Mouse (Mus musculus) G1E (cell line): ENCODE measurements at regions not wholly inside any gene's neighbourhood (a gene's known extent, or its start where the extent isn't known, plus 50 kb on each side); places are given as distances from the start of the nearest gene placed in this dataset.

ENCODE experiments used
- CTCF ChIP-seq: IDR thresholded peaks from 2 replicates; pipeline ENCODE4 v1.5.1; 2012; ENCODE audit warnings: low read depth, low read length, inconsistent platforms, mixed read lengths
- GATA1 ChIP-seq: IDR thresholded peaks from 2 replicates; pipeline ENCODE4 v1.6.1; 2012; ENCODE audit warnings: borderline replicate concordance, low read length, inconsistent platforms, mixed read lengths
- GATA2 ChIP-seq: IDR thresholded peaks from 2 replicates; pipeline ENCODE4 v1.6.1; 2012; ENCODE audit warnings: low read depth, low read length, inconsistent platforms, borderline replicate concordance
- POLR2AphosphoS5 ChIP-seq: IDR thresholded peaks from 2 replicates; pipeline ENCODE4 v1.6.1; 2012; ENCODE audit warnings: low read depth, low read length, inconsistent platforms; ENCODE audit not compliant: insufficient replicate concordance
- TAL1 ChIP-seq: conservative IDR thresholded peaks from 2 replicates; pipeline ENCODE4 v1.6.1; 2012; ENCODE audit warnings: low read depth, low read length, inconsistent platforms, mixed read lengths

- TF ChIP-seq CTCF: no peak
- no peak for TF ChIP-seq POLR2AphosphoS5
- TF ChIP-seq GATA1: no peak
- TF ChIP-seq TAL1: no peak
- TF ChIP-seq GATA2: no peak
Measured at GRCm38 (mm10) chr7:121215032-121215431, 133.6 kb downstream of the Otoa start.
